In genomic region chr2:148572165-148572564, GRCm38 (mm10) we compare ENCODE assay signal across 8 mouse cellular contexts.
DNase-seq lines count a peak whose midpoint lies in the region; ATAC-seq and TF ChIP-seq lines count a peak whose summit lies in the region.

No protein-coding gene starts in this region.

- H3K36me3 ChIP-seq in kidney, embryonic 15.5 days = no peaks in the 10 kb centered on the region
- no peaks in the 10 kb centered on the region for H3K36me3 ChIP-seq in intestine, postnatal 0 days (ENCODE audit: control insufficient read depth, insufficient read depth)
- H3K36me3 ChIP-seq in limb, embryonic 10.5 days = no peaks in the 10 kb centered on the region

- no peaks in the 10 kb centered on the region for H3K4me1 ChIP-seq in kidney, embryonic 15.5 days
- no peaks in the 10 kb centered on the region for H3K4me1 ChIP-seq in intestine, postnatal 0 days (replicated peaks; ENCODE audit: control insufficient read depth, insufficient read depth, low read length)
- H3K4me1 ChIP-seq in limb, embryonic 10.5 days = no peaks in the 10 kb centered on the region

- no peaks in the 10 kb centered on the region for H3K27me3 ChIP-seq in kidney, embryonic 15.5 days
- no peaks in the 10 kb centered on the region for H3K27me3 ChIP-seq in intestine, postnatal 0 days (replicated peaks; ENCODE audit: control insufficient read depth, insufficient read depth, low read length)
- H3K27me3 ChIP-seq in limb, embryonic 10.5 days (ENCODE audit: low read depth, poor library complexity, severe bottlenecking) = no peaks in the 10 kb centered on the region

- ATAC-seq in kidney, embryonic 15.5 days (replicated peaks; ENCODE audit: low FRiP score) = no peak
- ATAC-seq in frontal cortex, adult (ENCODE audit: low TSS enrichment) = peak; percentile 50; the same call in 1 of the 2 replicates
- no peak for ATAC-seq in intestine, postnatal 0 days

- H3K4me3 ChIP-seq in kidney, embryonic 15.5 days (replicated peaks) = no peak overlapping the region
- H3K4me3 ChIP-seq in intestine, postnatal 0 days (ENCODE audit: low read depth, low read length) = no peak overlapping the region
- H3K4me3 ChIP-seq in limb, embryonic 10.5 days = no peak overlapping the region

- H3K4me2 ChIP-seq in kidney, embryonic 15.5 days = no peak overlapping the region
- no peak overlapping the region for H3K4me2 ChIP-seq in intestine, postnatal 0 days (replicated peaks; ENCODE audit: low read depth)

- 20% methylated on average over 1 of the region's 1 CpGs for WGBS in kidney, embryonic 15.5 days
- 26% methylated on average over 1 of the region's 1 CpGs for WGBS in intestine, postnatal 0 days
- WGBS in limb, embryonic 10.5 days = 33% methylated on average over 1 of the region's 1 CpGs

- peak; percentile 30 for DNase-seq in kidney, adult 11 months
- DNase-seq in adrenal gland, adult (ENCODE audit: inconsistent age in 2 of 2, low spot score in 1 of 2) = peak; percentile 59 to 86
- DNase-seq in limb, embryonic 10.5 days (ENCODE audit: low spot score) = peak; percentile 57
- DNase-seq in ovary, postnatal 14 days (ENCODE audit: low spot score) = peak; percentile 38
- DNase-seq in c-Kit-positive CD71-positive TER-119-positive erythroid progenitor cells, embryonic 14.5 days (ENCODE audit: low spot score) = no peak

- no peak overlapping the region for H3K9ac ChIP-seq in kidney, embryonic 15.5 days
- H3K9ac ChIP-seq in intestine, postnatal 0 days (ENCODE audit: low read depth, low read length) = no peak overlapping the region

- H3K27ac ChIP-seq in kidney, embryonic 15.5 days = no peak overlapping the region
- H3K27ac ChIP-seq in intestine, postnatal 0 days (ENCODE audit: low read depth, low read length) = no peak overlapping the region
- H3K27ac ChIP-seq in limb, embryonic 10.5 days = no peak overlapping the region

- TF ChIP-seq CTCF in intestine, postnatal 0 days (IDR thresholded peaks at IDR 0.05; ENCODE audit: low read depth) = peak; percentile 86

- H3K9me3 ChIP-seq in kidney, embryonic 15.5 days (replicated peaks) = no peaks in the 10 kb centered on the region
- no peaks in the 10 kb centered on the region for H3K9me3 ChIP-seq in intestine, postnatal 0 days (ENCODE audit: control insufficient read depth)
- H3K9me3 ChIP-seq in limb, embryonic 10.5 days (replicated peaks) = no peaks in the 10 kb centered on the region
